Comparison of ENCODE assay signal across 8 mouse cellular contexts in the genomic region with DNA sequence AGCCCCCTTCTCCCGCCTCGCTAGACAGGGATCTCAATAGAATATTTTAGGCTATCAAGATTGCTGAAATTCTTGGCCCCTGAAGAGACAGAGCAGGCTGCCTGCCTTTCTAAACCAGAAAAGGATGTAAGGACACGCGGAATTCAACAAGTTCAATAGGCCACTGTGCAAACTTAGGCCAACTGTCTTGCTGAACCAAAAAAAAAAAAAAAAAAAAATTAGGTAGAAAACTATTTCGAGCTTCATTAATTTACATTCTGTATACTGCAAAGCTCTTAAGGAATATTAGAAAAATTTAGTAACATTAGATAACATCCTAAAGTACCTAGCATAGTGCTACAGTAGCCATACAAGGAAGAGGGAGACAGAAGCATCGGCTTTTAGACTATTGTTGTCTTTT.
A peak's percentile ranks its signal among the peaks of the same experiment; 100 is the strongest.
DNase-seq lines count a peak whose midpoint lies in the region; ATAC-seq lines count a peak whose summit lies in the region.

No protein-coding gene starts in this region.

- H3K4me1 ChIP-seq in heart, embryonic 15.5 days (replicated peaks) = peaks cover 39% of the 10 kb centered on the region
- peaks cover 20% of the 10 kb centered on the region for H3K4me1 ChIP-seq in hindbrain, embryonic 13.5 days (replicated peaks)
- H3K4me1 ChIP-seq in midbrain, embryonic 11.5 days (ENCODE audit: control insufficient read depth, insufficient read depth, low read length) = peaks cover 15% of the 10 kb centered on the region

- peak overlapping the region; percentile 67 for H3K4me2 ChIP-seq in heart, embryonic 15.5 days
- peak overlapping the region; percentile 89 for H3K4me2 ChIP-seq in hindbrain, embryonic 13.5 days
- peak overlapping the region; percentile 61 for H3K4me2 ChIP-seq in midbrain, embryonic 11.5 days

- peak overlapping the region; percentile 88 for H3K4me3 ChIP-seq in heart, embryonic 15.5 days
- peak overlapping the region; percentile 53 for H3K4me3 ChIP-seq in hindbrain, embryonic 13.5 days
- H3K4me3 ChIP-seq in midbrain, embryonic 11.5 days (ENCODE audit: low read depth, low read length) = no peak overlapping the region; the same call in 1 of the 2 replicates

- no peaks in the 10 kb centered on the region for H3K9me3 ChIP-seq in heart, embryonic 15.5 days (replicated peaks)
- no peaks in the 10 kb centered on the region for H3K9me3 ChIP-seq in hindbrain, embryonic 13.5 days
- H3K9me3 ChIP-seq in midbrain, embryonic 11.5 days (ENCODE audit: control insufficient read depth, low read length) = no peaks in the 10 kb centered on the region

- WGBS in heart, embryonic 15.5 days = 19% methylated on average over 6 of the region's 6 CpGs
- WGBS in hindbrain, embryonic 13.5 days = 48% methylated on average over 6 of the region's 6 CpGs
- WGBS in midbrain, embryonic 11.5 days = 43% methylated on average over 6 of the region's 6 CpGs

- intact Hi-C loops in heart, postnatal 36 days (cut with DNase I) = loop anchor here (1.0 to 5.0 kb wide), 3 partner anchors 11 to 86 kb away; no protein-coding TSS in a partner anchor

- DNase-seq in heart, postnatal 36 days = no peak
- DNase-seq in R1 (ENCODE audit: low read depth, low spot score) (peak; percentile 60), adipocyte (ENCODE audit: low spot score) (no peak)
- no peak for DNase-seq in midbrain, embryonic 11.5 days (ENCODE audit: low spot score, missing footprints)
- no peak for DNase-seq in right cerebral cortex, postnatal 4 days
- DNase-seq in cerebellum, postnatal 25 days = no peak

- H3K27me3 ChIP-seq in heart, embryonic 15.5 days = no peaks in the 10 kb centered on the region
- no peaks in the 10 kb centered on the region for H3K27me3 ChIP-seq in hindbrain, embryonic 13.5 days
- H3K27me3 ChIP-seq in midbrain, embryonic 11.5 days (ENCODE audit: control insufficient read depth, insufficient read depth, low read length) = no peaks in the 10 kb centered on the region

- H3K36me3 ChIP-seq in heart, embryonic 15.5 days = no peaks in the 10 kb centered on the region
- H3K36me3 ChIP-seq in hindbrain, embryonic 13.5 days = no peaks in the 10 kb centered on the region
- H3K36me3 ChIP-seq in midbrain, embryonic 11.5 days (ENCODE audit: control insufficient read depth, insufficient read depth, low read length) = no peaks in the 10 kb centered on the region

- ATAC-seq in heart, embryonic 15.5 days (replicated peaks; ENCODE audit: insufficient number of reproducible peaks, insufficient read depth, low FRiP score, low read depth) = no peak
- no peak for ATAC-seq in hindbrain, embryonic 13.5 days (ENCODE audit: low FRiP score)
- no peak for ATAC-seq in midbrain, embryonic 11.5 days (ENCODE audit: low FRiP score)

- peak overlapping the region; percentile 73; the same call in 1 of the 2 replicates for H3K9ac ChIP-seq in heart, embryonic 15.5 days
- H3K9ac ChIP-seq in hindbrain, embryonic 13.5 days = no peak overlapping the region
- peak overlapping the region; percentile 82; the same call in 1 of the 2 replicates for H3K9ac ChIP-seq in midbrain, embryonic 11.5 days (ENCODE audit: low read length)

- H3K27ac ChIP-seq in heart, embryonic 15.5 days = peak overlapping the region; percentile 94
- peak overlapping the region; percentile 81 for H3K27ac ChIP-seq in hindbrain, embryonic 13.5 days
- H3K27ac ChIP-seq in midbrain, embryonic 11.5 days (ENCODE audit: low read depth, low read length) = 0 out of 2 replicates have a peak overlapping the region, but pooled peaks have one; percentile 6

Comparison
In these comparisons a context has a peak if more than half of its experiments do, and no peak if none do; other contexts are left out.
1. H3K27ac ChIP-seq: peak in every context shown above with its lines; median percentile 94 in heart, embryonic 15.5 days; 81 in hindbrain, embryonic 13.5 days; 6 in midbrain, embryonic 11.5 days.